Mouse (Mus musculus) liver, embryonic 16.5 days (tissue): ENCODE measurements around the gene Zbtb20. TPM values are rescaled to one million over a fixed set of nuclear protein-coding genes. Genes with fewer than 3 reads are reported as not detected.

Source experiments
- ATAC-seq: fragments of 200-750 bp; cut with Nextera tagmentation; 2 replicates; pipeline ENCODE4 v1.8.0; 2017; ENCODE audit warnings: low read depth, mild to moderate bottlenecking, moderate number of reproducible peaks, moderate library complexity
- H3K27ac ChIP-seq: fragments of 300-500 bp; sonication (generic); 2 replicates; pipeline ENCODE4 v1.5.1; 2014; ENCODE audit warnings: mild to moderate bottlenecking, low read length
- H3K27me3 ChIP-seq: fragments of 300-500 bp; sonication (generic); 2 replicates; pipeline ENCODE4 v1.6.1; 2014; ENCODE audit warnings: low read depth, low read length, mixed read lengths; ENCODE audit not compliant: control insufficient read depth, insufficient read depth
- H3K36me3 ChIP-seq: fragments of 300-500 bp; sonication (generic); 2 replicates; pipeline ENCODE4 v1.6.1; 2014; ENCODE audit warnings: mild to moderate bottlenecking; ENCODE audit not compliant: control insufficient read depth, insufficient read depth
- H3K4me1 ChIP-seq: fragments of 300-500 bp; sonication (generic); 2 replicates; pipeline ENCODE4 v1.6.1; 2014; ENCODE audit warnings: low read depth, low read length, mixed read lengths; ENCODE audit not compliant: control insufficient read depth
- H3K4me2 ChIP-seq: fragments of 300-500 bp; sonication (generic); 2 replicates; pipeline ENCODE4 v1.6.1; 2014; ENCODE audit warnings: low read depth, low read length, mixed read lengths
- H3K4me3 ChIP-seq: fragments of 300-500 bp; sonication (generic); 2 replicates; pipeline ENCODE4 v1.5.1; 2014; ENCODE audit warnings: low read depth, mild to moderate bottlenecking, low read length
- H3K9ac ChIP-seq: fragments of 300-500 bp; sonication (generic); 2 replicates; pipeline ENCODE4 v1.6.1; 2014; ENCODE audit warnings: low read depth, low read length
- H3K9me3 ChIP-seq: fragments of 300-500 bp; sonication (generic); replicated peaks from 2 replicates; pipeline ENCODE4 v1.6.1; 2016; ENCODE audit warnings: low read length; ENCODE audit not compliant: control insufficient read depth
- WGBS: fragments of 180-500 bp; shearing (Covaris S2); extraction: QIAGEN DNeasy Blood & Tissue Kit; methylation state at CpG from one replicate; pipeline ENCODE4 v1.1.7; 2014; ENCODE audit not compliant: insufficient replicate concordance; 5-methylcytosine and 5-hydroxymethylcytosine counted together
- polyA plus RNA-seq: library from polyadenylated mRNA; unstranded; fragments of >200 nt; fragmentation: Nextera tagmentation; extraction: Ambion mirVana; gene quantifications from 2 replicates; pipeline ENCODE4 v1.2.1, GENCODE M21; 2015

The Zbtb20 gene
- polyA plus RNA-seq, 1 experiment from 2014 or later, result 5.7 TPM

- H3K4me1 ChIP-seq, result no peaks in the 10 kb centered on the region
- no peak overlapping the region for H3K27ac ChIP-seq
- H3K9ac ChIP-seq, result no peak overlapping the region
- H3K27me3 ChIP-seq, result no peaks in the 10 kb centered on the region
- ATAC-seq, result no peak
- no peaks in the 10 kb centered on the region for H3K9me3 ChIP-seq
- no peaks in the 10 kb centered on the region for H3K36me3 ChIP-seq
- 70% methylated on average over 1 of the region's 1 CpGs for WGBS
- no peak overlapping the region for H3K4me2 ChIP-seq
- H3K4me3 ChIP-seq, result no peak overlapping the region
Observed at GRCm38 (mm10) chr16:43333265-43333664, 457.6 kb downstream of the Zbtb20 start.

GRCm38 (mm10) chr16:43334411-43335150, 458.9 kb downstream of the Zbtb20 start:
- no peak overlapping the region for H3K9ac ChIP-seq
- no peak for ATAC-seq
- H3K4me3 ChIP-seq, result no peak overlapping the region
- H3K36me3 ChIP-seq, result no peaks in the 10 kb centered on the region
- H3K9me3 ChIP-seq, result no peaks in the 10 kb centered on the region
- no peak overlapping the region for H3K4me2 ChIP-seq
- WGBS, result 38% methylated on average over 11 of the region's 11 CpGs
- no peaks in the 10 kb centered on the region for H3K27me3 ChIP-seq
- no peak overlapping the region for H3K27ac ChIP-seq
- H3K4me1 ChIP-seq, result no peaks in the 10 kb centered on the region

- Histone ChIP-seq H3K9me3 (no peaks in the 10 kb centered on the region), H3K27me3 (no peaks in the 10 kb centered on the region), H3K4me1 (no peaks in the 10 kb centered on the region), H3K36me3 (no peaks in the 10 kb centered on the region), H3K27ac (no peak overlapping the region), H3K9ac (no peak overlapping the region), H3K4me3 (no peak overlapping the region), H3K4me2 (no peak overlapping the region)
- no peak for ATAC-seq
- WGBS, result 51% methylated on average over 8 of the region's 8 CpGs
Observed at GRCm38 (mm10) chr16:43335151-43335823, 459.6 kb downstream of the Zbtb20 start.

GRCm38 (mm10) chr16:43335824-43336215, 460.1 kb downstream of the Zbtb20 start:
- Histone ChIP-seq H3K36me3 (no peaks in the 10 kb centered on the region), H3K4me3 (no peak overlapping the region), H3K4me2 (no peak overlapping the region), H3K9me3 (no peaks in the 10 kb centered on the region), H3K27ac (no peak overlapping the region), H3K9ac (no peak overlapping the region), H3K4me1 (no peaks in the 10 kb centered on the region), H3K27me3 (no peaks in the 10 kb centered on the region)
- no peak for ATAC-seq
- WGBS, result 61% methylated on average over 4 of the region's 4 CpGs

- no peak overlapping the region for H3K4me3 ChIP-seq
- no peaks in the 10 kb centered on the region for H3K27me3 ChIP-seq
- no peak overlapping the region for H3K4me2 ChIP-seq
- H3K9ac ChIP-seq, result no peak overlapping the region
- no peaks in the 10 kb centered on the region for H3K36me3 ChIP-seq
- WGBS, result 61% methylated on average over 4 of the region's 4 CpGs
- H3K9me3 ChIP-seq, result no peaks in the 10 kb centered on the region
- ATAC-seq, result no peak
- no peaks in the 10 kb centered on the region for H3K4me1 ChIP-seq
- no peak overlapping the region for H3K27ac ChIP-seq
Observed at GRCm38 (mm10) chr16:43340712-43341111, 465.0 kb downstream of the Zbtb20 start.

GRCm38 (mm10) chr16:43341916-43342455, 466.3 kb downstream of the Zbtb20 start:
- Histone ChIP-seq H3K36me3 (no peaks in the 10 kb centered on the region), H3K4me2 (no peak overlapping the region), H3K4me1 (no peaks in the 10 kb centered on the region), H3K9me3 (no peaks in the 10 kb centered on the region), H3K9ac (no peak overlapping the region), H3K27me3 (no peaks in the 10 kb centered on the region), H3K27ac (no peak overlapping the region), H3K4me3 (no peak overlapping the region)
- ATAC-seq, result no peak

- H3K4me1 ChIP-seq, result no peaks in the 10 kb centered on the region
- no peaks in the 10 kb centered on the region for H3K36me3 ChIP-seq
- ATAC-seq, result no peak
- H3K27me3 ChIP-seq, result no peaks in the 10 kb centered on the region
- no peak overlapping the region for H3K27ac ChIP-seq
- no peak overlapping the region for H3K4me3 ChIP-seq
- H3K9me3 ChIP-seq, result no peaks in the 10 kb centered on the region
- no peak overlapping the region for H3K9ac ChIP-seq
- no peak overlapping the region for H3K4me2 ChIP-seq
Observed at GRCm38 (mm10) chr16:43346094-43346493, 470.4 kb downstream of the Zbtb20 start.

GRCm38 (mm10) chr16:43355776-43356645, 480.3 kb downstream of the Zbtb20 start:
- no peaks in the 10 kb centered on the region for H3K9me3 ChIP-seq
- no peaks in the 10 kb centered on the region for H3K36me3 ChIP-seq
- no peaks in the 10 kb centered on the region for H3K27me3 ChIP-seq
- H3K27ac ChIP-seq, result no peak overlapping the region
- H3K4me3 ChIP-seq, result no peak overlapping the region
- ATAC-seq, result no peak
- no peak overlapping the region for H3K4me2 ChIP-seq
- H3K4me1 ChIP-seq, result no peaks in the 10 kb centered on the region
- no peak overlapping the region for H3K9ac ChIP-seq
- WGBS, result 68% methylated on average over 9 of the region's 9 CpGs
